Mouse (Mus musculus) spleen, postnatal 10 days (tissue): ENCODE results near the gene Thegl.
"Not testable (repeated sequence)": the region's sequence is repeated elsewhere in the genome, so short reads cannot be mapped to it uniquely, and the experiment has no call there.

Source experiments
- DNase-seq, 2 experiments: peaks; one replicate each; pipeline ENCODE4 v3.0.0; 2021 to 2022; ENCODE audit warnings: low spot score in 2 of 2

The Thegl gene

DNA sequence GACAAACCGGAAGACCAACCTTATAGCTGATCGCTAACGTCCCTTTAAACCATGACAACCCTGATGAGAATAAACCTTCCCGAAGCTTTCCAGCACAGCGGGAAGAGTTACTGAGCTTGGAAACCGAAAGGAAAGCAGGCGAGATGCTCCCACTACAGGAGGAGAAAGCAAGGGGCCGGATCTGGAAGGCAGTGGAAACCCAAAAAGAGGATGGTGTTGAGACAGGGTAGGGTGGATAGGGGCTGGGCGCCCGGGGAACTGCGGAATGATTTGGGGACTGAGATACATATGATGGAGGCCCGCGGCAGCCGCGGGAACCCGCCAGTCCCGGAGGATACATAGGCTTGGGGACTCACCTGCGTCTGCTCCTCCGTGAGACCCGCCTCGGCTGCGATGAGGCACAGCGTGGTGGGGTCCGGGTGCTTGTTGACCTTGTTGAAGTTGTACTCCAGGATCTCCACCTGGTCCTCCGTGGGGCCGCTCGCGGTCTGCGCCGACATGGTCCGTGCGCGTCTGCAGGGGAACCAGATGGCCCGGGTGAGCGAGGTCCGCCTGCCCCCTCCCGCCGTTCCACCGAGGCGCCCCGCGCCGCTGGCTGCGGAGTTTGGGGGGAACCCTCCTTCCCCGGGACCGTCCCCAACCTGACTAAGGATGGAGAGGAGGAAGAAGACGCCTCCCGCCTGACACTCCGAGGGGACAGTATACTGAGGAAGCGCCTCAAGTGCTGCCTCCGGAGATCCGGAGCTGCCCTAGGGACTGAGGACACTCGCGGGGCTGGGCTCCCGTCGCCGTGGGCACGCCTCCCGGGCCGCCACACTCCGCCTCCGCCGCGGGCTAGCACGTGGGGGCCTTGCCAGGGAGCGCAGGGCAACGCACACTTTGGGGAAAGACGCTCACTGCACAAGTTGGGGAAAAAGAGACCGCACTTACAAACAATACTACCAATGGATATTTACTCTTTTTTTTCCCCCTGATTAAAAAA, 79.0 kb downstream of the Thegl start:
- DNase-seq = peak; percentile 45 to 66

DNA sequence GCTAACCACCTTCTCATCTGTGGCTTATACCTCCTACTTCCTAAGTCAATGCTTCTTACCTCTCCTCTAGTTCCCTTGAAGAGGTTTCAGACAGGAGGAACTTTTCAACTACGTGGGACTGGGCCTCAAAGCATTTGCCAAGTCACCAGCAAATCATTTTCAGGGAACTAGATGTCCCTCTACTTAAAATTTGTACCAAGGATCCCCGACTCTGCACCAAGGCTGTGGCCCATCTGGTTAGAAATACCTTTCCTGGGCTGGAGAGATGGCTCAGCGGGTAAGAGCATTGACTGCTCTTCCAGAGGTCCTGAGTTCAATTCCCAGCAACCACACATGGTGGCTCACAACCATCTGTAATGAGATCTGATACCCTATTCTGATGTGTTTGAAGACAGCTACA, 80.4 kb downstream of the Thegl start:
- DNase-seq = not testable (repeated sequence)

- no peak for DNase-seq
Measured at GRCm38 (mm10) chr5:77097686-77098085, 81.9 kb downstream of the Thegl start.

DNA sequence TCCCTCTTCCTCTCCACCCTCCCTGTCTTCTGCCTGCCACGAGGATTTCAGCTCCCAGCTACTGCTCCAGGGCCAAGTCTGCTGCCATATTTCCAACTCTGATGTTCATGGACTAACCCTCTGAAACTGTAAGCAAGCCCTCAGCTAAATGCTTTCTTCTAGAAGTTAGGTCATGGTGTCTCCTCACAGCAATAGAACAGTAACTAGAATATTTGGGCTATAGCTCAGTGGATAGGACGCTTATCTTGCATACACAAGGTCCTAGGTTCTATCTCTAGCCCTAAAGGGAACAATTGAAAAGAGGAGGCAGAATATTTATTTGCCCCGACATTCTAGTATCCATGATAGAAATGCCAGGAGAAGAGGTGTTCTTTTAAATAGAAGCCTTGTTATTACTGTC, 83.1 kb downstream of the Thegl start:
- DNase-seq = no peak

DNA sequence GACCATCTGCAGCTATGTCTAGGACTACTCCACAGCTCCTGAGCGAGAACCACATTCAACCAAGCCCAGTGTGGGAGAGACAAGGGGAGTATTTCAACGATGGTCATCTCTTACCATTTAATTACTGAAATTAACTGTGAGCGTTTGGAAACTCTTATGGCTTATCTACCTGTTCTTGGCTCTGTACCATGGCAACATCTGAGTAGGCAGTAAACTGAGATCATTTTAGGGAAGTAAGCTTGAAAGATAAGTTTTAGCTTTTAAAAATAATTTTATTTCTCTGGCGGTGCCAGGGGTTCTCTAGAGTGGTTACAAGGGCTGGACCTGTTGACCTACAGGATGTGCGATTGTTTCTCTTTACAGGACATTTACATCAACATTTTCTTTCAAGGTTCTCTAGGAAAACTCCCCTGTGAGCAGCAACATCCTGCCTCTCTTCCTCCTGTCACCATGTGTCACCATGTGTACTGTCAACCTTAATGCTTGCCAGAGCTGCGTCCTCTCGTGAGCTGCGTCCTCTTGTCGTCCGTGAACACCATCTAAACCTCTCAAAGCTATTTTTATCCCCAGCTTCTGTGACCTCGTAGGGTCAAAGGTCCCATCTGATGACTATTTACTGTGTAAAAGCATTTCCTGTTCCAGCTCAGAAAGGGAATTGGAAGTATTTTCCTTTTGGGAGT, 83.6 kb downstream of the Thegl start:
- DNase-seq = no peak

GRCm38 (mm10) chr5:77099997-77100380, 84.2 kb downstream of the Thegl start:
- DNase-seq = no peak

DNA sequence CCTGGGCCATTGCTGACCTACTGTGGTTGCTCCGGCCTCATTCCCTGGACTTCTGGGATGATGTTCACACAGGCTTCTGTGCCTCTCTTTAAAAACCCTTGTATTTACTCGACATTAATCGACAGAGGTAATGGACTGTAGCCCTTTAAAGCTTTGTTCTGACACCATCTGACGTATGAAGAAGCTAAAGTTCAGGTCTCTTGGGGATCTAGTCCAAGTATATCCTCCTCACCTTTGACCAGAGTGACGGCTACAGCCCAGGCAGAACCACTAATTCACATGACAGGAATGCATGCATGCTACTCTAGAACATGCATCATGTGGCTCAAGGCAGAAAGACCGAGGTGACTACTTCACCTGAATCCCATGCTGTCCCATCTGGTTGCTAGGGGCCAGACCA, 84.9 kb downstream of the Thegl start:
- no peak for DNase-seq

DNA sequence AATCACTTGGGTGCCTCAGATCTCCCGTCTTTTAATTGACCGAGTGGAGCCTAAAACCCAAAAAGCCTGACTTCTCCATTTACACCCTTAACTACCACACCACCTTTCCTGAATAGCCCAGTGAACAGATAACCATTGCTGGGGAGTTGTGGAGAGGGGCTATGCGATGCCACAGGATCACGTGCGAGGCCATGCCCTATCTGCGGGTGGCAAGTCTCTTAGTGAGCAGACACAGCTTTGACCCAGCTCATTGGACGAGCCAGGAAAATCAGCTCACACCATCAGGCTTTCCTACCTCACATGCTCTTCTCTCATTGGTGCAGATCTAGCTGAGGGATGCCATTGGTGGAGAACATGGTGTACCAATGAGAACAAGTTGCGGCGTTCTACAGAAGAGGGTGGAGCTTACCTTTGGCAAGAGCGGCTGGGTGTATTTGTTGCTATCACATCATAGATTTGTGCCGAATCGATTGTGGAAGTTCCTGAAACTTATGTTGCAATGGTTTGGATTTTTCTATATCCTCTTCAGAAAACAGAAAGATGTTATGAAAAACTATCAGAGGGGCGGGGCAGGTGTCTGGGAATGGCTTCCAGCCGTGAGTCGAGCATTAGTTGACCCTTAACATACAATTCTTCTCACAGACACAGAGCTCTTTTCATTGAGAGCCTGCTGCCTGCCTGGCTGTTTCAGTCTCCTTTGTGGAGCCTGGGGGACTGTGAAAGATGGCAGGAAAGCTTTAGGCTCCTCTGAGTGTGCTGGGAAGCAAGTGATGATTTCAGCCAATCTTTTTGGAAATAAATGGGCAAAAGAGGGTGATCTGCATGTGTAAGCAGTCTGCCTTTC, 86.9 kb downstream of the Thegl start:
- no peak for DNase-seq

GRCm38 (mm10) chr5:77107146-77107822, 91.5 kb downstream of the Thegl start:
- no peak for DNase-seq

DNA sequence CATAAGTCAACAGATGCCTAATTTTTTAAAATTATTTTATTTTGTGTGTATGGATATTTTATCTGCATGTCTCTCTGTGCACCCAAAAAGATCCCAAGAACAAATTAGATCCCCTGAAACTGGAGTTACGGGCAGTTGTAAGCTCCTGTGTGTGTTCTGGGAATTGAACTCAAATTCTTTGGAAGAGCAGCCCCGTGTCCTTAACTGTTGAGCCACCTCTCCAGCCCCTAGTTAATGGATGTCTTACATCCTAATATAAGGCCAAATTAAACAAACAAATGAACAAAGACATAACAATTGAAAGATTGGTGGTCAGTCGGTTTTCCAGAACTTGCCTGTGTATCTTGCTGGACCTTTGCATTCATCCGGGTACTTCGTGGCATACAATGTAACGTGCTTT, 93.0 kb downstream of the Thegl start:
- DNase-seq = no peak

GRCm38 (mm10) chr5:77109814-77110213, 94.0 kb downstream of the Thegl start:
- DNase-seq = no peak
